Mouse (Mus musculus) heart, postnatal 0 days (tissue): ENCODE data around the gene Art4.

ENCODE experiments used
- CTCF ChIP-seq: IDR thresholded peaks from 2 replicates; pipeline ENCODE4 v1.5.1; 2016; ENCODE audit warnings: antibody characterized with exemption, control low read depth, low read depth
- EP300 ChIP-seq: IDR thresholded peaks from 2 replicates; pipeline ENCODE4 v1.6.1; 2016; ENCODE audit warnings: antibody characterized with exemption, low read depth

DNA sequence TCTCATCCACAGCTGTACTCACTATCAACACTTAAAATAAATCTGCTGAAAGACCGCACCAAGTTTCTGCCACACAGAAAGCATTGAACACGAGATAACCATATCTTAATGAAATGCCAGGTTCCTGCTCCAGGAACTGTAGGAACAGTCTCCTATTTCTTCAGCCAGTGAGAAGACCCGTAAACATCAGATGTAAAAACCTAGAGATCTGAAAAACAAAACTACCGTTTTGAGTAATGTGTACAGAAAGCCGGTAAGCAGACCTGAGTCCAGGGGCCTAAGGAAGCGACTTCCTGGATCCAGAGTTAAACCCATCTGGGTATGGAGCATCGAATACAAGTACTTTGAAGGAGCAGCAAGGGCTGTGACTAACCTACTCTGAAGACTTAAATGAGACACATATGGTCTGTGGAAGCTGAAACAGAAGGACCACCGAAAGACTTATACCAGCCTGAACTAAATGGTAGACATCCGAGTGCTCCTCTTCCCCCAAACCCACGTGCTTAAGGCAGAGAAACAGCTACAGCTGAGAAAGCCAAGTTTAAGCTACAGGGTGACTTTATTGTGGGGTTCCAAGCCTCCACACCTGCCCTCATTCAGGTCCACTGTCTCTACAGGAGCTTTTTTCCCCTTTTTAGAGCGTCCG lies 54.3 kb downstream of the Art4 start:
- no peak for TF ChIP-seq CTCF
- no peak for TF ChIP-seq EP300
